ENCODE assay signal across 9 mouse cellular contexts in genomic region chr10:11344536-11345468, GRCm38 (mm10). TPM values are rescaled to one million over a fixed set of nuclear protein-coding genes. Genes with fewer than 3 reads are reported as not detected.
DNase-seq lines count a peak whose midpoint lies in the region; ATAC-seq and TF ChIP-seq lines count a peak whose summit lies in the region.
"Had no signal": no experiment of that assay in that cellular context is flagged by ENCODE, and none has a peak within 500 bp of the region (broad histone marks: within the 10 kb centered on the region; RNA-seq: fewer than 3 reads in every experiment).

No protein-coding gene starts in this region.

- H3K79me2 ChIP-seq in MEL (ENCODE audit: control insufficient read depth, insufficient read depth, low read length, poor library complexity): peaks cover 5% of the 10 kb centered on the region; the same call in 1 of the 2 replicates

- no peak overlapping the region for H3K27ac ChIP-seq in hindbrain, embryonic 13.5 days
- no peak overlapping the region for H3K27ac ChIP-seq in hindbrain, embryonic 12.5 days
- H3K27ac ChIP-seq in MEL (ENCODE audit: control insufficient read depth, low read depth, low read length): no peak overlapping the region

- peak overlapping the region; percentile 69; the same call in 1 of the 2 replicates for H3K4me2 ChIP-seq in hindbrain, embryonic 13.5 days
- H3K4me2 ChIP-seq in hindbrain, embryonic 12.5 days (replicated peaks): no peak overlapping the region

- no peaks in the 10 kb centered on the region for H3K36me3 ChIP-seq in hindbrain, embryonic 13.5 days
- no peaks in the 10 kb centered on the region for H3K36me3 ChIP-seq in hindbrain, embryonic 12.5 days
- peaks cover 0 to 6% of the 10 kb centered on the region in 2 experiments; a peak in 2 of 4 replicates for H3K36me3 ChIP-seq in MEL (ENCODE audit: control insufficient read depth in 1 of 2, insufficient read depth in 2 of 2, low read length in 2 of 2)
- H3K36me3 ChIP-seq: embryonic facial prominence, embryonic 15.5 days had no signal

- TF ChIP-seq POLR2A in MEL (IDR thresholded peaks at IDR 0.05; ENCODE audit: control insufficient read depth in 1 of 2, insufficient read depth in 1 of 2, low read depth in 1 of 2, low read length in 2 of 2, poor library complexity in 1 of 2): no peak

- H3K9ac ChIP-seq in hindbrain, embryonic 13.5 days: no peak overlapping the region
- H3K9ac ChIP-seq in hindbrain, embryonic 12.5 days: no peak overlapping the region
- peak overlapping the region; percentile 64 for H3K9ac ChIP-seq in MEL (ENCODE audit: control insufficient read depth, low read depth, low read length, poor library complexity, severe bottlenecking)

- ATAC-seq in hindbrain, embryonic 13.5 days (ENCODE audit: low FRiP score): no peak
- ATAC-seq in hindbrain, embryonic 12.5 days (ENCODE audit: low FRiP score): no peak

- H3K9me3 ChIP-seq in hindbrain, embryonic 13.5 days: peaks cover 8% of the 10 kb centered on the region; the same call in 1 of the 2 replicates
- H3K9me3 ChIP-seq in hindbrain, embryonic 12.5 days (replicated peaks): no peaks in the 10 kb centered on the region; the same call in 1 of the 2 replicates
- no peaks in the 10 kb centered on the region for H3K9me3 ChIP-seq in MEL (replicated peaks; ENCODE audit: insufficient read depth, low read length)
- H3K9me3 ChIP-seq: embryonic facial prominence, embryonic 15.5 days had no signal

- H3K27me3 ChIP-seq in hindbrain, embryonic 13.5 days: no peaks in the 10 kb centered on the region
- H3K27me3 ChIP-seq in hindbrain, embryonic 12.5 days: no peaks in the 10 kb centered on the region
- H3K27me3 ChIP-seq in MEL (ENCODE audit: control insufficient read depth in 1 of 2, insufficient read depth in 2 of 2, low read length in 2 of 2): peaks cover 0 to 3% of the 10 kb centered on the region in 2 experiments; a peak in 2 of 4 replicates
- H3K27me3 ChIP-seq: embryonic facial prominence, embryonic 15.5 days had no signal

- no peak for TF ChIP-seq EP300 in MEL (IDR thresholded peaks at IDR 0.05; ENCODE audit: low read depth in 1 of 2, low read length in 2 of 2)

- H3K4me3 ChIP-seq in hindbrain, embryonic 13.5 days: no peak overlapping the region
- no peak overlapping the region for H3K4me3 ChIP-seq in hindbrain, embryonic 12.5 days
- H3K4me3 ChIP-seq in MEL (ENCODE audit: control insufficient read depth in 1 of 2, insufficient read depth in 1 of 2, low read depth in 2 of 2, low read length in 2 of 2): peak overlapping the region; percentile 71 to 95

- TF ChIP-seq CTCF in MEL (IDR thresholded peaks at IDR 0.05 in 2 of 3, conservative IDR thresholded peaks at IDR 0.05 in 1 of 3; ENCODE audit: control insufficient read depth in 1 of 3, insufficient read depth in 1 of 3, low read depth in 2 of 3, low read length in 3 of 3, poor library complexity in 1 of 3, severe bottlenecking in 1 of 3): peak in 2 of 3 experiments; percentile 24 to 70; a peak in 3 of 6 replicates

- 82% methylated on average over 18 of the region's 18 CpGs for WGBS in hindbrain, embryonic 13.5 days
- WGBS in hindbrain, embryonic 12.5 days: 80% methylated on average over 18 of the region's 18 CpGs

- H3K4me1 ChIP-seq in hindbrain, embryonic 13.5 days (replicated peaks): peaks cover 12% of the 10 kb centered on the region; the same call in 1 of the 2 replicates
- no peaks in the 10 kb centered on the region for H3K4me1 ChIP-seq in hindbrain, embryonic 12.5 days
- H3K4me1 ChIP-seq in MEL (ENCODE audit: control insufficient read depth in 1 of 2, insufficient read depth in 2 of 2, low read length in 2 of 2): peaks cover 0 to 3% of the 10 kb centered on the region in 2 experiments; a peak in 2 of 4 replicates
- H3K4me1 ChIP-seq: embryonic facial prominence, embryonic 15.5 days had no signal

- peak; percentile 56 for DNase-seq in MEL (ENCODE audit: low read depth, low spot score)
- peak; percentile 26 for DNase-seq in cerebellum, adult 9-10 months
- DNase-seq in lung, postnatal 10 days: peak; percentile 49
- no peak for DNase-seq in adrenal gland, postnatal 10 days
- no peak for DNase-seq in spleen, postnatal 10 days (ENCODE audit: low spot score in 2 of 2)
- DNase-seq in kidney, adult 9 months: no peak

- peak; percentile 98 for TF ChIP-seq RAD21 in MEL (IDR thresholded peaks at IDR 0.05; ENCODE audit: low read depth, low read length)

TF ChIP-seq in MEL, 35 proteins besides CTCF, POLR2A, EP300 and RAD21:
- TF ChIP-seq USF1 (IDR thresholded peaks at IDR 0.05; ENCODE audit: low read depth, low read length): 0 out of 2 replicates have a peak, but pooled peaks have one; percentile 9
- TF ChIP-seq ZKSCAN1 (IDR thresholded peaks at IDR 0.05; ENCODE audit: low read depth, low read length): no peak
- peak; percentile 76 for TF ChIP-seq ZC3H11A (IDR thresholded peaks at IDR 0.05; ENCODE audit: low read depth, low read length)
- TF ChIP-seq HCFC1 (IDR thresholded peaks at IDR 0.05; ENCODE audit: low read depth, low read length): no peak; the same call in 1 of the 2 replicates
- TF ChIP-seq USF2 (IDR thresholded peaks at IDR 0.05; ENCODE audit: borderline replicate concordance in 1 of 2, insufficient read depth in 1 of 2, low read depth in 1 of 2, low read length in 2 of 2): no peak
- TF ChIP-seq MYC (IDR thresholded peaks at IDR 0.05; ENCODE audit: low read depth, low read length): peak; percentile 46; the same call in 1 of the 2 replicates
- TF ChIP-seq TCF12 (IDR thresholded peaks at IDR 0.05; ENCODE audit: low read depth, low read length): no peak
- TF ChIP-seq CHD1 (IDR thresholded peaks at IDR 0.05; ENCODE audit: low read depth, low read length): no peak
- no peak for TF ChIP-seq UBTF (IDR thresholded peaks at IDR 0.05; ENCODE audit: borderline replicate concordance, insufficient read depth, low read depth, low read length)
- TF ChIP-seq E2F4 (IDR thresholded peaks at IDR 0.05; ENCODE audit: borderline replicate concordance, low read depth, low read length): no peak
- peak; percentile 60 for TF ChIP-seq SIN3A (IDR thresholded peaks at IDR 0.05; ENCODE audit: low read length)
- TF ChIP-seq MXI1 (IDR thresholded peaks at IDR 0.05; ENCODE audit: low read depth, low read length): peak; percentile 64; the same call in 1 of the 2 replicates
- no peak for TF ChIP-seq TAL1 (IDR thresholded peaks at IDR 0.05; ENCODE audit: low read length)
- peak; percentile 67 for TF ChIP-seq SMC3 (IDR thresholded peaks at IDR 0.05; ENCODE audit: low read depth, low read length)
- TF ChIP-seq MAX (IDR thresholded peaks at IDR 0.05; ENCODE audit: low read length): peak; percentile 80; the same call in 1 of the 2 replicates
- TF ChIP-seq CHD2 (IDR thresholded peaks at IDR 0.05; ENCODE audit: low read length): no peak
- TF ChIP-seq BHLHE40 (IDR thresholded peaks at IDR 0.05; ENCODE audit: borderline replicate concordance, low read depth, low read length): 0 out of 2 replicates have a peak, but pooled peaks have one; percentile 20
- no peak for TF ChIP-seq ETS1 (IDR thresholded peaks at IDR 0.05; ENCODE audit: low read depth, low read length)
- TF ChIP-seq RCOR1 (IDR thresholded peaks at IDR 0.05; ENCODE audit: low read depth, low read length): no peak

RNA-seq across cellular contexts. Expression of gene Epm2a, which starts 1.6 kb away (rescaled TPM):
- 0.74 and 1.3 TPM in 2 replicates for polyA plus RNA-seq in hindbrain, embryonic 13.5 days (2015; fragmentation: Nextera tagmentation; extraction: Ambion mirVana)
- 1.2 and 2.8 TPM in 2 replicates for polyA plus RNA-seq in hindbrain, embryonic 12.5 days (2016; fragmentation: Nextera tagmentation; extraction: Ambion mirVana)
- total RNA-seq in MEL (2012; rRNA removed): 0.29 and 0.31 TPM in 2 replicates
- polyA plus RNA-seq in MEL (2012; ENCODE audit: insufficient read depth in 1 of 2, insufficient read length in 2 of 2, low read depth in 1 of 2, low replicate concordance in 2 of 2, missing spikeins in 1 of 2): under 1 TPM in 1 of 2 experiments, not detected in 1; 0.25 TPM
- total RNA-seq in adrenal gland, postnatal 10 days (2021): 10 to 100 TPM; 10.2 to 15.6 TPM

Comparison
In these comparisons a context has a peak if more than half of its experiments do, and no peak if none do; other contexts are left out.
1. H3K4me3 ChIP-seq: peak in MEL (2 of 2); none in hindbrain, embryonic 13.5 days (single experiment) and hindbrain, embryonic 12.5 days (single experiment).
2. DNase-seq: peak in MEL (single experiment), cerebellum, adult 9-10 months (single experiment) and lung, postnatal 10 days (single experiment); none in adrenal gland, postnatal 10 days (single experiment), spleen, postnatal 10 days (0 of 2) and kidney, adult 9 months (single experiment).